Comparison of ENCODE assay signal across 21 mouse cellular contexts in the genomic region with DNA sequence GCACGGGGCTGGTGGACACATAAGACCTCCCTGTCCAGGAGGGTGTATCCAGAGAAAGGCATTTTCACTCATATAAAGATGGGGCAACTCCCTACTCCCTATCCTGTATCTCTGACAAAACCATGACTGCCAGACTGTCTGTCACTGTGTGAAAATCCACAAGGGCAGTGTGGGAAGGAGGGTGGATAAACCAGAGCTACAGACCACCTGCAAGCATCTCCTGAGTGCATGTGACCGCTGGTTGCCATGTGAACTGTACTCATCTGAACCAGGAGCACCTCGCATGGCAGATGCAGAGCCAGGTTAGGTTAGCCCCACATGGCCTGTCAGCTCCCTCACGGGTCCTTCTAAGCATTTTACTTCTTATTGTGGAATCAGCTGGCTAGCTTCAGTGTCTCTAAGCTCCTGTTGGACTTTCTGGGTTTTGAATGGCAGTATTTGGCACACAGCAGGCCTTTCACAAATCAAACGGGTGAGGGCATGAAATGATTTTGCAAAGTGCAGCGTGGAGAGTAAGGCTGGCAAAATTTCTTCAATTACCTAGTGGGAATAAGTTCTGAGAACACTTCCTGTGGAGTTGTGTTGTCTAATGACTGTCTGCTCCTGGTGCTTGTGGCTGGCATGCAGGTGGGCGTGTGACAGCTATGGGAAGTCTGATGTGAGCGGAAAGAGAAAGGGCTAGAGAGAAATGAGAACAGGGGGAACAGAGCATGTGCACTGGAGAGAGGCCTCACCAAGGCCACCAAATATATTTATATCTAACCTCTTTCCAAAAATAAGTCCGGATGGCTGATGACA. TPM values are rescaled to one million over a fixed set of nuclear protein-coding genes. Genes with fewer than 3 reads are reported as not detected.
A peak's percentile ranks its signal among the peaks of the same experiment; 100 is the strongest.
DNase-seq lines count a peak whose midpoint lies in the region; ATAC-seq and TF ChIP-seq lines count a peak whose summit lies in the region.
"Had no signal": no experiment of that assay in that cellular context is flagged by ENCODE, and none has a peak within 500 bp of the region (broad histone marks: within the 10 kb centered on the region; RNA-seq: fewer than 3 reads in every experiment).

No protein-coding gene starts in this region.

- H3K36me3 ChIP-seq in embryonic facial prominence, embryonic 13.5 days, result no peaks in the 10 kb centered on the region
- H3K36me3 ChIP-seq in embryonic facial prominence, embryonic 10.5 days (replicated peaks), result no peaks in the 10 kb centered on the region
- no peaks in the 10 kb centered on the region for H3K36me3 ChIP-seq in midbrain, embryonic 16.5 days (ENCODE audit: control insufficient read depth, insufficient read depth, low read length)
- no peaks in the 10 kb centered on the region for H3K36me3 ChIP-seq in midbrain, embryonic 11.5 days (ENCODE audit: control insufficient read depth, insufficient read depth, low read length)
- no peaks in the 10 kb centered on the region for H3K36me3 ChIP-seq in kidney, adult 2 months (ENCODE audit: control insufficient read depth, insufficient read depth, low read length)
- H3K36me3 ChIP-seq: kidney, embryonic 15.5 days; limb, embryonic 13.5 days; stomach, embryonic 15.5 days had no signal

- H3K27ac ChIP-seq in embryonic facial prominence, embryonic 13.5 days, result no peak overlapping the region
- H3K27ac ChIP-seq in embryonic facial prominence, embryonic 10.5 days (replicated peaks), result no peak overlapping the region
- peak overlapping the region; percentile 53 for H3K27ac ChIP-seq in midbrain, embryonic 16.5 days (ENCODE audit: low read length)
- no peak overlapping the region for H3K27ac ChIP-seq in midbrain, embryonic 11.5 days (ENCODE audit: low read depth, low read length)
- H3K27ac ChIP-seq in kidney, adult 2 months (ENCODE audit: insufficient read depth, low read depth, low read length), result no peak overlapping the region
- H3K27ac ChIP-seq: kidney, embryonic 15.5 days; limb, embryonic 13.5 days; stomach, embryonic 15.5 days had no signal

- TF ChIP-seq CTCF in kidney, adult 2 months (conservative IDR thresholded peaks at IDR 0.05; ENCODE audit: insufficient read depth, insufficient read length, low read depth, low read length), result no peak

- no peaks in the 10 kb centered on the region for H3K4me1 ChIP-seq in embryonic facial prominence, embryonic 13.5 days
- H3K4me1 ChIP-seq in embryonic facial prominence, embryonic 10.5 days, result no peaks in the 10 kb centered on the region
- peaks cover 10% of the 10 kb centered on the region for H3K4me1 ChIP-seq in midbrain, embryonic 16.5 days (ENCODE audit: control insufficient read depth, insufficient read depth, low read length)
- H3K4me1 ChIP-seq in midbrain, embryonic 11.5 days (ENCODE audit: control insufficient read depth, insufficient read depth, low read length), result no peaks in the 10 kb centered on the region
- H3K4me1 ChIP-seq in kidney, adult 2 months (ENCODE audit: control insufficient read depth, insufficient read depth, low read length), result no peaks in the 10 kb centered on the region
- H3K4me1 ChIP-seq: kidney, embryonic 15.5 days; limb, embryonic 13.5 days; stomach, embryonic 15.5 days had no signal

- H3K4me3 ChIP-seq in embryonic facial prominence, embryonic 13.5 days, result no peak overlapping the region
- no peak overlapping the region for H3K4me3 ChIP-seq in embryonic facial prominence, embryonic 10.5 days
- H3K4me3 ChIP-seq in midbrain, embryonic 16.5 days (ENCODE audit: low read depth, low read length), result no peak overlapping the region
- H3K4me3 ChIP-seq in midbrain, embryonic 11.5 days (ENCODE audit: low read depth, low read length), result no peak overlapping the region
- H3K4me3 ChIP-seq in kidney, adult 2 months (ENCODE audit: insufficient read depth, low read depth, low read length), result no peak overlapping the region
- H3K4me3 ChIP-seq: kidney, embryonic 15.5 days; limb, embryonic 13.5 days; stomach, embryonic 15.5 days had no signal

- 0 out of 2 replicates have a peak, but pooled peaks have one; percentile 26 for ATAC-seq in embryonic facial prominence, embryonic 13.5 days (ENCODE audit: insufficient number of reproducible peaks, insufficient read depth, low FRiP score, low TSS enrichment, low read depth)
- peak; percentile 66 for ATAC-seq in midbrain, embryonic 16.5 days
- ATAC-seq in midbrain, embryonic 11.5 days (ENCODE audit: low FRiP score), result no peak
- ATAC-seq: activated CD4-positive, CD25-positive, alpha-beta regulatory T cell, adult 4 months had no signal

- no peak for DNase-seq in embryonic facial prominence, embryonic 10.5 days (ENCODE audit: low spot score)
- peak; percentile 17 for DNase-seq in heart, adult 8-10 months (ENCODE audit: low spot score)
- DNase-seq in heart, adult 11 months, result no peak
- DNase-seq in midbrain, embryonic 11.5 days (ENCODE audit: low spot score, missing footprints), result no peak
- DNase-seq in skeletal muscle tissue, adult 2 months (ENCODE audit: low read depth, low spot score), result peak; percentile 29
- DNase-seq in kidney, adult 2 months, result no peak
- DNase-seq: cerebellum, adult 11-12 months; cerebellum, postnatal 36 days; lung, postnatal 14 days; spleen, adult 18-20 months had no signal

- no peaks in the 10 kb centered on the region for H3K9me3 ChIP-seq in embryonic facial prominence, embryonic 13.5 days
- H3K9me3 ChIP-seq in embryonic facial prominence, embryonic 10.5 days, result no peaks in the 10 kb centered on the region
- no peaks in the 10 kb centered on the region for H3K9me3 ChIP-seq in midbrain, embryonic 16.5 days (replicated peaks; ENCODE audit: control insufficient read depth, low read length, poor library complexity, severe bottlenecking)
- H3K9me3 ChIP-seq in midbrain, embryonic 11.5 days (ENCODE audit: control insufficient read depth, low read length), result no peaks in the 10 kb centered on the region
- H3K9me3 ChIP-seq: kidney, embryonic 15.5 days; limb, embryonic 13.5 days; stomach, embryonic 15.5 days had no signal

- no peak for TF ChIP-seq POLR2A in kidney, adult 2 months (IDR thresholded peaks at IDR 0.05; ENCODE audit: low read depth, low read length)

- H3K4me2 ChIP-seq in embryonic facial prominence, embryonic 13.5 days, result no peak overlapping the region
- H3K4me2 ChIP-seq in midbrain, embryonic 16.5 days (ENCODE audit: low read length), result no peak overlapping the region
- no peak overlapping the region for H3K4me2 ChIP-seq in midbrain, embryonic 11.5 days
- H3K4me2 ChIP-seq: kidney, embryonic 15.5 days; limb, embryonic 13.5 days; stomach, embryonic 15.5 days had no signal

- H3K9ac ChIP-seq in embryonic facial prominence, embryonic 13.5 days, result no peak overlapping the region
- H3K9ac ChIP-seq in midbrain, embryonic 16.5 days (ENCODE audit: low read depth, low read length), result no peak overlapping the region; the same call in 1 of the 2 replicates
- H3K9ac ChIP-seq in midbrain, embryonic 11.5 days (ENCODE audit: low read length), result no peak overlapping the region
- H3K9ac ChIP-seq: kidney, embryonic 15.5 days; limb, embryonic 13.5 days; stomach, embryonic 15.5 days had no signal

- 70% methylated on average over 9 of the region's 9 CpGs for WGBS in embryonic facial prominence, embryonic 13.5 days
- WGBS in embryonic facial prominence, embryonic 10.5 days, result 79% methylated on average over 9 of the region's 9 CpGs
- 60% methylated on average over 9 of the region's 9 CpGs for WGBS in midbrain, embryonic 16.5 days
- 80% methylated on average over 9 of the region's 9 CpGs for WGBS in midbrain, embryonic 11.5 days
- 77% methylated on average over 9 of the region's 9 CpGs for WGBS in kidney, adult 2 months

- no peaks in the 10 kb centered on the region for H3K27me3 ChIP-seq in embryonic facial prominence, embryonic 13.5 days
- no peaks in the 10 kb centered on the region for H3K27me3 ChIP-seq in embryonic facial prominence, embryonic 10.5 days (replicated peaks; ENCODE audit: low read depth, poor library complexity, severe bottlenecking)
- H3K27me3 ChIP-seq in midbrain, embryonic 16.5 days (ENCODE audit: control insufficient read depth, insufficient read depth, low read depth, low read length), result no peaks in the 10 kb centered on the region
- H3K27me3 ChIP-seq in midbrain, embryonic 11.5 days (ENCODE audit: control insufficient read depth, insufficient read depth, low read length), result no peaks in the 10 kb centered on the region
- H3K27me3 ChIP-seq in kidney, adult 2 months (replicated peaks; ENCODE audit: control insufficient read depth, insufficient read depth, low read length), result no peaks in the 10 kb centered on the region
- H3K27me3 ChIP-seq: kidney, embryonic 15.5 days; limb, embryonic 13.5 days; stomach, embryonic 15.5 days had no signal

RNA-seq across cellular contexts. Expression of a gene that starts 37.0 kb away (rescaled TPM):
- 0.70 and 1.3 TPM in 2 replicates for polyA plus RNA-seq in embryonic facial prominence, embryonic 13.5 days (2015; fragmentation: Nextera tagmentation; extraction: Ambion mirVana)
- 0.06 and 0.16 TPM in 2 replicates for polyA plus RNA-seq in embryonic facial prominence, embryonic 10.5 days (2016; fragmentation: Nextera tagmentation; extraction: Ambion mirVana)
- total RNA-seq in heart, adult 8-10 months (2022), result 10 to 100 TPM; 15.3 to 19.4 (median 18.4) TPM
- polyA plus RNA-seq in midbrain, embryonic 16.5 days (2015; fragmentation: Nextera tagmentation; extraction: Ambion mirVana), result 0.39 and 1.3 TPM in 2 replicates
- polyA plus RNA-seq in midbrain, embryonic 11.5 days (2014; fragmentation: Nextera tagmentation; extraction: Ambion mirVana), result 0.06 and 0.23 TPM in 2 replicates
- 0.12 and 4.3 TPM in 2 replicates for polyA plus RNA-seq in kidney, adult 2 months (2012; rRNA removed)

RNA-seq across cellular contexts. Expression of a gene that starts 39.0 kb away (rescaled TPM):
- polyA plus RNA-seq in embryonic facial prominence, embryonic 13.5 days (2015; fragmentation: Nextera tagmentation; extraction: Ambion mirVana), result 0.67 and 2.1 TPM in 2 replicates
- polyA plus RNA-seq in embryonic facial prominence, embryonic 10.5 days (2016; fragmentation: Nextera tagmentation; extraction: Ambion mirVana), result 0.47 TPM in 1 of 2 replicates, not detected in the other
- total RNA-seq in heart, adult 8-10 months (2022), result not detected
- not detected in 2 replicates for polyA plus RNA-seq in midbrain, embryonic 16.5 days (2015; fragmentation: Nextera tagmentation; extraction: Ambion mirVana)
- polyA plus RNA-seq in midbrain, embryonic 11.5 days (2014; fragmentation: Nextera tagmentation; extraction: Ambion mirVana), result not detected in 2 replicates
- not detected in 2 replicates for polyA plus RNA-seq in kidney, adult 2 months (2012; rRNA removed)
- total RNA-seq: heart, postnatal 25 days; layer of hippocampus, adult 18-20 months had no signal
- polyA plus RNA-seq: activated CD4-positive, CD25-positive, alpha-beta regulatory T cell, adult 4 months; embryonic facial prominence, embryonic 11.5 days; gonadal fat pad, adult 2 months; kidney, embryonic 15.5 days; limb, embryonic 13.5 days; liver, embryonic 16.5 days had no signal

RNA-seq across cellular contexts. Expression of a gene that starts 41.6 kb away (rescaled TPM):
- 4.7 TPM in 2 replicates for polyA plus RNA-seq in embryonic facial prominence, embryonic 13.5 days (2015; fragmentation: Nextera tagmentation; extraction: Ambion mirVana)
- polyA plus RNA-seq in embryonic facial prominence, embryonic 10.5 days (2016; fragmentation: Nextera tagmentation; extraction: Ambion mirVana), result 6.5 and 7.3 TPM in 2 replicates
- total RNA-seq in heart, adult 8-10 months (2022), result 1 to 10 TPM in 1 of 4 experiments, under 1 TPM in 3; 0.57 to 1.3 (median 0.67) TPM
- 47.9 and 55.7 TPM in 2 replicates for polyA plus RNA-seq in midbrain, embryonic 16.5 days (2015; fragmentation: Nextera tagmentation; extraction: Ambion mirVana)
- 11.9 and 12.9 TPM in 2 replicates for polyA plus RNA-seq in midbrain, embryonic 11.5 days (2014; fragmentation: Nextera tagmentation; extraction: Ambion mirVana)
- polyA plus RNA-seq in kidney, adult 2 months (2012; rRNA removed), result 1.3 and 4.2 TPM in 2 replicates

Comparison
In these comparisons a context has a peak if more than half of its experiments do, and no peak if none do; other contexts are left out.
1. DNase-seq: peak in heart, adult 8-10 months (single experiment) and skeletal muscle tissue, adult 2 months (single experiment); none in embryonic facial prominence, embryonic 10.5 days (single experiment), heart, adult 11 months (single experiment), midbrain, embryonic 11.5 days (single experiment) and kidney, adult 2 months (single experiment).